Mouse (Mus musculus) heart, embryonic 14.5 days (tissue): Measurements from ENCODE around the gene Exoc6b. TPM values are rescaled to one million over a fixed set of nuclear protein-coding genes. Genes with fewer than 3 reads are reported as not detected.

Source experiments
- ATAC-seq: fragments of 200-750 bp; cut with Nextera tagmentation; 2 replicates; pipeline ENCODE4 v1.8.0; 2017; ENCODE audit warnings: low read depth, moderate TSS enrichment; ENCODE audit not compliant: insufficient number of reproducible peaks, insufficient read depth, low FRiP score
- H3K27ac ChIP-seq, 2 experiments: fragments of 200-500 bp in 1 of 2; fragments of 300-500 bp in 1 of 2; sonication (generic) in 1 of 2; replicated peaks in 1 of 2; 2 replicates each; pipeline ENCODE4 v1.5.1; 2012 to 2014; ENCODE audit warnings: low read depth in 2 of 2, low read length in 2 of 2, control low read depth in 1 of 2, mild to moderate bottlenecking in 1 of 2, mixed read lengths in 1 of 2; ENCODE audit not compliant: control insufficient read depth in 1 of 2, insufficient read depth in 1 of 2
- H3K27me3 ChIP-seq: fragments of 300-500 bp; sonication (generic); 2 replicates; pipeline ENCODE4 v1.6.1; 2014; ENCODE audit warnings: mild to moderate bottlenecking, low read length, control low read depth; ENCODE audit not compliant: control insufficient read depth, insufficient read depth
- H3K36me3 ChIP-seq: fragments of 300-500 bp; sonication (generic); 2 replicates; pipeline ENCODE4 v1.6.1; 2014; ENCODE audit warnings: mild to moderate bottlenecking, control low read depth, low read length, mixed read lengths; ENCODE audit not compliant: control insufficient read depth, insufficient read depth
- H3K4me1 ChIP-seq, 2 experiments: fragments of 200-500 bp in 1 of 2; fragments of 300-500 bp in 1 of 2; sonication (generic) in 1 of 2; 2 replicates each; pipeline ENCODE4 v1.6.1; 2012 to 2014; ENCODE audit warnings: low read length in 2 of 2, control low read depth in 1 of 2, mixed read lengths in 1 of 2; ENCODE audit not compliant: control insufficient read depth in 2 of 2, insufficient read depth in 2 of 2
- H3K4me2 ChIP-seq: fragments of 300-500 bp; sonication (generic); 2 replicates; pipeline ENCODE4 v1.6.1; 2014; ENCODE audit warnings: mild to moderate bottlenecking, low read length
- H3K4me3 ChIP-seq, 2 experiments: fragments of 200-500 bp in 1 of 2; fragments of 300-500 bp in 1 of 2; sonication (generic) in 1 of 2; 2 replicates each; pipeline ENCODE4 v1.5.1; 2012 to 2014; ENCODE audit warnings: low read length in 2 of 2, mild to moderate bottlenecking in 2 of 2, control low read depth in 1 of 2, low read depth in 1 of 2, moderate library complexity in 1 of 2; ENCODE audit not compliant: control insufficient read depth in 1 of 2, insufficient read depth in 1 of 2
- H3K9ac ChIP-seq: fragments of 300-500 bp; sonication (generic); 2 replicates; pipeline ENCODE4 v1.6.1; 2014; ENCODE audit warnings: mild to moderate bottlenecking, low read length
- H3K9me3 ChIP-seq: fragments of 300-500 bp; sonication (generic); 2 replicates; pipeline ENCODE4 v1.6.1; 2016; ENCODE audit warnings: low read length, control low read depth; ENCODE audit not compliant: control insufficient read depth
- WGBS: fragments of 180-500 bp; shearing (Covaris S2); extraction: QIAGEN DNeasy Blood & Tissue Kit; methylation state at CpG from one replicate; pipeline ENCODE4 v1.1.7; 2014; 5-methylcytosine and 5-hydroxymethylcytosine counted together
- polyA plus RNA-seq: library from polyadenylated mRNA; unstranded; fragments of >200 nt; fragmentation: Nextera tagmentation; extraction: Ambion mirVana; gene quantifications from 2 replicates; pipeline ENCODE4 v1.2.1, GENCODE M21; 2014

Exoc6b gene
- polyA plus RNA-seq, 1 experiment from 2014 or later = 21.2 TPM

- Histone ChIP-seq H3K9me3 (no peaks in the 10 kb centered on the region), H3K4me1 (peaks cover 13 to 14% of the 10 kb centered on the region in 2 experiments), H3K27ac (no peak overlapping the region), H3K9ac (no peak overlapping the region), H3K36me3 (no peaks in the 10 kb centered on the region), H3K4me2 (no peak overlapping the region), H3K4me3 (no peak overlapping the region), H3K27me3 (peaks cover 8% of the 10 kb centered on the region)
- ATAC-seq = no peak
- 49% methylated on average over 3 of the region's 3 CpGs for WGBS
Observed at GRCm38 (mm10) chr6:84594626-84595025, 474.7 kb downstream of the Exoc6b start.

- Histone ChIP-seq H3K4me2 (no peak within 1 kb of the TSS), H3K4me3 (no peak within 1 kb of the TSS), H3K4me1 (peaks cover 18 to 21% of the 10 kb centered on the region in 2 experiments), H3K27me3 (peaks cover 17% of the 10 kb centered on the region), H3K27ac (no peak within 1 kb of the TSS), H3K36me3 (no peaks in the 10 kb centered on the region), H3K9ac (no peak within 1 kb of the TSS), H3K9me3 (no peaks in the 10 kb centered on the region)
- no peak for ATAC-seq
- WGBS = 84% methylated on average over 10 of the region's 10 CpGs
Observed at GRCm38 (mm10) chr6:84593693-84594092, 475.6 kb downstream of the Exoc6b start, which contains the start of gene Cyp26b1. TSS of gene Cyp26b1 (minus strand) at chr6:84593908.

- Histone ChIP-seq H3K36me3 (no peaks in the 10 kb centered on the region), H3K27me3 (peaks cover 37% of the 10 kb centered on the region), H3K4me3 (no peak overlapping the region), H3K4me1 (peaks cover 18 to 34% of the 10 kb centered on the region in 2 experiments), H3K27ac (no peak overlapping the region), H3K9ac (no peak overlapping the region), H3K9me3 (no peaks in the 10 kb centered on the region), H3K4me2 (no peak overlapping the region)
- 54% methylated on average over 6 of the region's 6 CpGs for WGBS
- no peak for ATAC-seq
Observed at GRCm38 (mm10) chr6:84590961-84591745, 478.2 kb downstream of the Exoc6b start.

GRCm38 (mm10) chr6:84589742-84590686 lies 479.3 kb downstream of the Exoc6b start:
- Histone ChIP-seq H3K36me3 (no peaks in the 10 kb centered on the region), H3K4me1 (peaks cover 19 to 45% of the 10 kb centered on the region in 2 experiments), H3K27me3 (peaks cover 48% of the 10 kb centered on the region), H3K9me3 (no peaks in the 10 kb centered on the region), H3K4me3 (peak overlapping the region in 1 of 2 experiments; percentile 21; a peak in 2 of 4 replicates), H3K4me2 (peak overlapping the region; percentile 93), H3K9ac (no peak overlapping the region), H3K27ac (no peak overlapping the region)
- 4% methylated on average over 39 of the region's 39 CpGs for WGBS
- peak; percentile 41; the same call in 1 of the 2 replicates for ATAC-seq

GRCm38 (mm10) chr6:84588895-84589652 lies 480.2 kb downstream of the Exoc6b start:
- no peaks in the 10 kb centered on the region for H3K9me3 ChIP-seq
- H3K4me1 ChIP-seq = peaks cover 23 to 49% of the 10 kb centered on the region in 2 experiments
- no peaks in the 10 kb centered on the region for H3K36me3 ChIP-seq
- under 1% methylated on average over 46 of the region's 54 CpGs for WGBS
- peak overlapping the region; percentile 93 for H3K4me2 ChIP-seq
- H3K4me3 ChIP-seq = peak overlapping the region; percentile 54
- H3K9ac ChIP-seq = peak overlapping the region; percentile 64
- H3K27me3 ChIP-seq = peaks cover 58% of the 10 kb centered on the region
- ATAC-seq = no peak
- H3K27ac ChIP-seq = no peak overlapping the region

- H3K4me3 ChIP-seq = peak overlapping the region; percentile 54
- H3K9me3 ChIP-seq = no peaks in the 10 kb centered on the region
- ATAC-seq = no peak
- peak overlapping the region; percentile 93 for H3K4me2 ChIP-seq
- H3K27me3 ChIP-seq = peaks cover 63% of the 10 kb centered on the region
- H3K36me3 ChIP-seq = no peaks in the 10 kb centered on the region
- H3K9ac ChIP-seq = peak overlapping the region; percentile 64
- under 1% methylated on average over 41 of the region's 41 CpGs for WGBS
- H3K4me1 ChIP-seq = peaks cover 22 to 55% of the 10 kb centered on the region in 2 experiments
- H3K27ac ChIP-seq = no peak overlapping the region
Observed at GRCm38 (mm10) chr6:84588221-84588894, 481.0 kb downstream of the Exoc6b start.
